Mouse (Mus musculus) CH12.LX (cell line): ENCODE measurements around the gene Slc6a16. TPM values are rescaled to one million over a fixed set of nuclear protein-coding genes. Genes with fewer than 3 reads are reported as not detected.

ENCODE experiments used
- DNase-seq: peaks from one replicate; pipeline ENCODE4 v3.0.0-alpha.2; 2013; ENCODE audit errors: extremely low read depth
- H3K27ac ChIP-seq: 2 replicates; pipeline ENCODE4 v1.5.1; 2012; ENCODE audit warnings: low read depth, mild to moderate bottlenecking, control low read depth, moderate library complexity; ENCODE audit not compliant: insufficient read depth
- H3K27me3 ChIP-seq: replicated peaks from 2 replicates; pipeline ENCODE3; 2012; ENCODE audit warnings: inconsistent platforms
- H3K36me3 ChIP-seq, 2 experiments: replicated peaks in 1 of 2; 2 replicates each; pipeline versions ENCODE3 to v1.6.1; 2012; ENCODE audit warnings: inconsistent platforms in 1 of 2, low read length in 1 of 2, mild to moderate bottlenecking in 1 of 2, mixed read lengths in 1 of 2, moderate library complexity in 1 of 2; ENCODE audit not compliant: control insufficient read depth in 1 of 2, insufficient read depth in 1 of 2
- H3K4me1 ChIP-seq, 2 experiments: 2 replicates each; pipeline ENCODE4 v1.6.1; 2012; ENCODE audit warnings: inconsistent platforms in 1 of 2, moderate library complexity in 1 of 2; ENCODE audit not compliant: insufficient read depth in 2 of 2, control insufficient read depth in 1 of 2
- H3K4me2 ChIP-seq: 2 replicates; pipeline ENCODE4 v1.6.1; 2012; ENCODE audit warnings: low read depth, mild to moderate bottlenecking, control low read depth; ENCODE audit not compliant: poor library complexity, insufficient read depth, severe bottlenecking
- H3K4me3 ChIP-seq, 3 experiments: fragments of 150-350 bp in 1 of 3; sonication (generic) in 1 of 3; replicated peaks in 1 of 3; 2 replicates each; pipeline versions ENCODE3 to v1.5.1; 2011 to 2012; ENCODE audit warnings: low read depth in 2 of 3, low read length in 2 of 3, mild to moderate bottlenecking in 2 of 3, moderate library complexity in 2 of 3, control low read depth in 1 of 3, improper control_type of control experiment in 1 of 3, inconsistent platforms in 1 of 3, mixed read lengths in 1 of 3; ENCODE audit not compliant: poor library complexity in 1 of 3
- H3K79me2 ChIP-seq: replicated peaks from 2 replicates; pipeline ENCODE4 v1.6.1; 2012; ENCODE audit warnings: mild to moderate bottlenecking, moderate library complexity; ENCODE audit not compliant: control insufficient read depth, poor library complexity, insufficient read depth, severe bottlenecking; ENCODE audit errors: extremely low read depth
- H3K9ac ChIP-seq: 2 replicates; pipeline ENCODE4 v1.6.1; 2012; ENCODE audit warnings: low read depth, mild to moderate bottlenecking, control low read depth, moderate library complexity; ENCODE audit not compliant: insufficient read depth
- H3K9me3 ChIP-seq: replicated peaks from 2 replicates; pipeline ENCODE3; 2012; ENCODE audit warnings: low read length, inconsistent platforms, mixed read lengths
- BHLHE40 ChIP-seq: IDR thresholded peaks from 2 replicates; pipeline ENCODE4 v1.6.1; 2011; ENCODE audit warnings: mild to moderate bottlenecking, low read depth, low read length, improper control_type of control experiment
- CHD1 ChIP-seq: IDR thresholded peaks from 2 replicates; pipeline ENCODE4 v1.6.1; 2012; ENCODE audit warnings: low read depth, low read length, improper control_type of control experiment, inconsistent platforms
- CHD2 ChIP-seq: IDR thresholded peaks from 2 replicates; pipeline ENCODE4 v1.6.1; 2011; ENCODE audit warnings: low read length, improper control_type of control experiment
- CTCF ChIP-seq, 2 experiments: IDR thresholded peaks in 1 of 2; conservative IDR thresholded peaks in 1 of 2; 2 replicates each; pipeline ENCODE4 v1.5.1; 2011 to 2012; ENCODE audit warnings: low read depth in 2 of 2, low read length in 2 of 2, improper control_type of control experiment in 1 of 2, inconsistent platforms in 1 of 2, mild to moderate bottlenecking in 1 of 2, moderate library complexity in 1 of 2
- ELF1 ChIP-seq: IDR thresholded peaks from 2 replicates; pipeline ENCODE4 v1.6.1; 2014; ENCODE audit warnings: low read depth, mild to moderate bottlenecking, inconsistent platforms, low read length, improper control_type of control experiment
- GABPA ChIP-seq: IDR thresholded peaks from 2 replicates; pipeline ENCODE4 v1.6.1; 2012; ENCODE audit warnings: low read depth, low read length, improper control_type of control experiment, inconsistent platforms; ENCODE audit not compliant: insufficient replicate concordance
- IRF4 ChIP-seq: IDR thresholded peaks from 2 replicates; pipeline ENCODE4 v1.6.1; 2014; ENCODE audit warnings: low read depth, mild to moderate bottlenecking, inconsistent platforms, low read length, improper control_type of control experiment
- JUND ChIP-seq: conservative IDR thresholded peaks from 2 replicates; pipeline ENCODE4 v1.6.1; 2011; ENCODE audit warnings: low read depth, low read length, improper control_type of control experiment
- MAFK ChIP-seq: IDR thresholded peaks from 2 replicates; pipeline ENCODE4 v1.6.1; 2011; ENCODE audit warnings: low read length, improper control_type of control experiment; ENCODE audit not compliant: insufficient replicate concordance
- MXI1 ChIP-seq: IDR thresholded peaks from 2 replicates; pipeline ENCODE4 v1.6.1; 2011; ENCODE audit warnings: mild to moderate bottlenecking, low read depth, low read length, improper control_type of control experiment
- MYC ChIP-seq: IDR thresholded peaks from 2 replicates; pipeline ENCODE4 v1.6.1; 2011; ENCODE audit warnings: low read depth, mild to moderate bottlenecking, improper control_type of control experiment, low read length
- NRF1 ChIP-seq: IDR thresholded peaks from 2 replicates; pipeline ENCODE4 v1.6.1; 2014; ENCODE audit warnings: low read depth, mild to moderate bottlenecking, inconsistent platforms, low read length, improper control_type of control experiment, moderate library complexity
- POLR2AphosphoS2 ChIP-seq: IDR thresholded peaks from 2 replicates; pipeline ENCODE4 v1.6.1; 2011; ENCODE audit warnings: low read depth, low read length, improper control_type of control experiment
- RAD21 ChIP-seq: IDR thresholded peaks from 2 replicates; pipeline ENCODE4 v1.6.1; 2011; ENCODE audit warnings: low read depth, mild to moderate bottlenecking, low read length, improper control_type of control experiment, moderate library complexity
- RCOR1 ChIP-seq: conservative IDR thresholded peaks from 2 replicates; pipeline ENCODE4 v1.6.1; 2012; ENCODE audit warnings: low read depth, mild to moderate bottlenecking, inconsistent platforms, low read length, improper control_type of control experiment
- SIN3A ChIP-seq: IDR thresholded peaks from 2 replicates; pipeline ENCODE4 v1.6.1; 2012; ENCODE audit warnings: low read length, improper control_type of control experiment, inconsistent platforms
- TBP ChIP-seq: conservative IDR thresholded peaks from 2 replicates; pipeline ENCODE4 v1.6.1; 2011; ENCODE audit warnings: low read depth, low read length, improper control_type of control experiment
- dilution Hi-C: fragments of 300-500 bp; cut with MboI; formaldehyde crosslinking; loops from 2 replicates; pipeline ENCODE4 v1.14.3; 2020; ENCODE audit warnings: low sequenced_read_pairs; ENCODE audit not compliant: extremely low pct_unique_long_range_greater_than_20kb, extremely low pct_ligation_motif_present
- in situ Hi-C: fragments of 300-500 bp; cut with MboI; formaldehyde crosslinking; loops from 3 replicates; pipeline ENCODE4 v1.14.3; 2019; ENCODE audit warnings: low sequenced_read_pairs, low pct_ligation_motif_present, low pct_unique_long_range_greater_than_20kb, mixed read lengths
- polyA plus RNA-seq: library from polyadenylated mRNA; unstranded; fragments of >175 nt; gene quantifications from 2 replicates; pipeline ENCODE4 v1.2.1, GENCODE M21; 2012; ENCODE audit warnings: low read depth; ENCODE audit not compliant: insufficient read length
- total RNA-seq, 2 experiments: library from RNA; depleted of rRNA; stranded (reverse); fragments of 300-350 nt in 1 of 2; fragments of >200 nt in 1 of 2; gene quantifications; 2 replicates each; pipeline ENCODE4 v1.2.3; 2012 to 2014

Gene Slc6a16
- total and polyA plus RNA-seq, 3 experiments: 0.08 to 0.37 (median 0.13) TPM

GRCm38 (mm10) chr7:45235656-45236180, 5.2 kb upstream of the Slc6a16 start:
- in situ Hi-C loops (loop anchor here (5.0 kb wide), 1 partner anchor 37 kb away; no protein-coding TSS in a partner anchor), dilution Hi-C loops (no loop called here)
- Histone ChIP-seq H3K36me3 (peaks cover 35 to 60% of the 10 kb centered on the region in 2 experiments), H3K4me1 (peaks cover 22 to 69% of the 10 kb centered on the region in 2 experiments), H3K79me2 (peaks cover 2% of the 10 kb centered on the region; the same call in 1 of the 2 replicates), H3K27me3 (no peaks in the 10 kb centered on the region), H3K4me2 (no peak overlapping the region), H3K9ac (no peak overlapping the region), H3K9me3 (peaks cover 3% of the 10 kb centered on the region), H3K27ac (0 out of 2 replicates have a peak overlapping the region, but pooled peaks have one; percentile 4), H3K4me3 (peak overlapping the region in 2 of 3 experiments; percentile 16 to 57)
- TF ChIP-seq CHD1 (no peak), JUND (no peak)
- DNase-seq: no peak

- Histone ChIP-seq H3K27ac (peak overlapping the region; percentile 96), H3K4me1 (peaks cover 29 to 58% of the 10 kb centered on the region in 2 experiments), H3K4me3 (peak overlapping the region; percentile 57 to 91 (median 81)), H3K79me2 (peaks cover 2% of the 10 kb centered on the region; the same call in 1 of the 2 replicates), H3K27me3 (no peaks in the 10 kb centered on the region), H3K36me3 (peaks cover 29 to 38% of the 10 kb centered on the region in 2 experiments)
- dilution Hi-C loops (no loop called here), in situ Hi-C loops (loop anchor here (5.0 kb wide), 1 partner anchor 34 kb away; no protein-coding TSS in a partner anchor)
- peak; percentile 69; the same call in 1 of the 2 replicates for TF ChIP-seq SIN3A
- TF ChIP-seq CHD2: 0 out of 2 replicates have a peak, but pooled peaks have one; percentile 4
- 0 out of 2 replicates have a peak, but pooled peaks have one; percentile 46 for TF ChIP-seq MYC
- TF ChIP-seq NRF1: no peak
- TF ChIP-seq GABPA: no peak
- TF ChIP-seq TBP: no peak
- TF ChIP-seq BHLHE40: 0 out of 2 replicates have a peak, but pooled peaks have one; percentile 5
- 0 out of 2 replicates have a peak, but pooled peaks have one; percentile 60 for TF ChIP-seq CHD1
- TF ChIP-seq MXI1: peak; percentile 60; the same call in 1 of the 2 replicates
- TF ChIP-seq POLR2AphosphoS2: peak; percentile 9
- peak; percentile 22; the same call in 1 of the 2 replicates for TF ChIP-seq IRF4
- 0 out of 2 replicates have a peak, but pooled peaks have one; percentile 36 for TF ChIP-seq MAFK
- TF ChIP-seq CTCF (conservative IDR thresholded peaks at IDR 0.05 in 1 of 2, IDR thresholded peaks at IDR 0.05 in 1 of 2; ENCODE audit: low read depth in 2 of 2, low read length in 2 of 2): no peak
- TF ChIP-seq ELF1: peak; percentile 34; the same call in 1 of the 2 replicates
- TF ChIP-seq RCOR1: no peak
- no peak for TF ChIP-seq RAD21
- TF ChIP-seq, all 38 proteins: peak for 10
- Histone ChIP-seq H3K9ac (peak overlapping the region; percentile 98), H3K9me3 (peaks cover 7% of the 10 kb centered on the region), H3K4me2 (peak overlapping the region; percentile 73)
- peak; percentile 69 for DNase-seq
These were observed 2.9 kb upstream of the Slc6a16 start for GRCm38 (mm10) chr7:45237747-45238699.
